Mouse (Mus musculus): Measurements from ENCODE around the gene Stx8.

The Stx8 gene

GRCm38 (mm10) chr11:68036133-68036959, 70.4 kb downstream of the Stx8 start:
- DNase-seq = no peak

- DNase-seq = no peak
These were observed 71.1 kb downstream of the Stx8 start for GRCm38 (mm10) chr11:68037093-68037492.

GRCm38 (mm10) chr11:68038101-68038500, 72.1 kb downstream of the Stx8 start:
- DNase-seq = no peak

DNA sequence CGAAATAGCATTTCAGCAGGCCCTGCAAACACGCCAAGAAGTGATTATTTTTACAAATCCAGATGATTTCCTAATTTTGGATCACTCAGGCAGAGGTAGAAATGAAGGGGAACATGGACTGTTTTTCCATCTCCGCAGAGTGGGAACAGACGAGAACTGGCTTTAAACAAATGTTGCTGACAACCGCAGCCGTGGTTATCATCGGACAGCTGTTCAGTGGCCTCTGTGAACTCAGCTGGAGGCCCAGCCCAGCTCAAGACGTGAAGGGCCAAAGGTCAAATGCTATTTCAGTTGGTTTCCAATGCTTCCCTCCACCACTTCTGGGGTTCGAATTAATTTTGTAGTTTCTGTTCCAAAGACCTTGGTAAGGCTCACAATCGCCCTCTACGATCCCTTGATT, 78.2 kb downstream of the Stx8 start:
- peak; percentile 31 to 56 for DNase-seq

DNA sequence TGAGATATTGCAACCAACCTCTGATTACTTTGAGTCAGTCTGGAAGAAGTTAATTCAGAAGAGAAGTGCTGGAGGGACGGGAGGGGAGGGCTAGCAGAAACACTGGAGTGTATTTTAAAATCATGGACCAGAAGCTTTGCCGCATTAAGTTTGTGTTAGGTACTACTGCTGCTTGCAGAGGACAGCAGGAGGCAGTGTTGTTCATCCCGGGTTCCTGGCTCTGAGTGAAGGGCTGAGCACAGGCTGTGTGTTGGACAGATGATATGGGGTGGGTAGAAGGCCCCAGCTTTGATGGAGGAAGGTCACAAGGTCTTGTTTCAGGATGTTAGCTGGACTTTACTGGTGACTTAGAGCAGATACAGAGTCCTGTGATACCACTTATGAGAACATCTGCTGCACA, 80.9 kb downstream of the Stx8 start:
- peak; percentile 45 to 47 for DNase-seq

DNA sequence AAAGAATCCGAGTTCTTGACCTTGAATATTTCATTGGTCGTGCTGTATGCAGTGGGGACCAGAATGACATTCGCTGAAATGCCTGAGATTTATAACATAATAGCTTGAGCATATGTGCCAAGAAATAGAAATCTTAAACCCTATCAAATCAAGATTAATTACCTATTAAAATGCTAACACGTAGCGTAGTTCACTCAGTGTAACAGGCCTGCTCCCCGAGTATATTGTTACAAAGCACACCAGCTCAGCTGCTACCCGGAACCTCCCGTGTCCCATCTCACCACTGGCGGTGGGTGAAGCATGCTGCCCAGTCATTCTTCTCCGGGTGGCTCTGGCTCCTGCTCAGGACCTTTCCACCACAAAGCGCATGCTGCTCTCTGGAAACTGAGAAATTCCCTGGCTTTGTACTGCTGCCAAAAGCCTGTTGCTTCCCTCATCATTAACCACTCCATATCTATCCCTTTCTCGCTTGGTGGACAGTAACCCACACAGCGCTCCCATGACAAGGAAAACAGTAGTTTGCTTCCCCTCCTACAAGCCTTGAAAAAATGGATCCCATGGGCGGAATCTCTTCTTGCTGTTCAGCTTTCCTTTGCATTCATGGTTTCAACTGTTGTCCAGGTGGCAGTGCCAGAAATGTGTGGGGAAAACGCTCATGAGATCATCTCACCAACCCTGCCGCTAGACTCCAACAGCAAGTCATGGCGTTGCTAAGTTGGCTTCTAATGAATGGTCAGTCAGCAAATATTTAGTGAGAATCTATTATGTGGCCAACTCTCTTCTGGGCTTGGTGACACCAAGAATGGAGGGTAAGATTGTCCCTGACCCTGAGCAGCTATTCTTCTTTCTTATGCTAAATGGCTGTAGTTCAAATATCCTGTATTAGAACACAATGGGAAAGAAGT, 83.5 kb downstream of the Stx8 start:
- peak; percentile 27 to 40 for DNase-seq

DNA sequence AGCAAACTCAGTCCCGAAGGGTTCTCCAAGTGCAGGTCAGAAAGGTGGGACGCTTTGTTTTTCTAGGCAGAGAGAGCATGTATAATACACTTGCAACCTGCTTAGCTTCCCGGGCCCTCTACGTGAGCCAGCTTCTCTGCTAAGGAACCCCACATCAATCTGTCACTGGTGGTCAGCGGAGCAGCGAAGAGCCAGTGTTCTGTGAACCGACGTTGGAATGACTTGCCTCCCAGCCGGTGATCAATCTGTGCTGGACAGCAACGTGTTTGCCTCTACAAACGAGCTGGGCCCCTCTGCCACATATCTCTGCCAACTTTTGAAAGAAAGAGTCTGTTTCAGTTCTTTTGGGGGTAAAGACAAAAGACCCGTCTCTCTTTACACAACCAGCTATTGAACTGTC, 84.7 kb downstream of the Stx8 start:
- peak; percentile 46 to 61 for DNase-seq

GRCm38 (mm10) chr11:68051305-68051704, 85.3 kb downstream of the Stx8 start:
- no peak for DNase-seq

GRCm38 (mm10) chr11:68058466-68059201, 92.6 kb downstream of the Stx8 start:
- DNase-seq = no peak

GRCm38 (mm10) chr11:68060651-68061050, 94.7 kb downstream of the Stx8 start:
- DNase-seq = no peak

- DNase-seq = no peak
These were observed 96.1 kb downstream of the Stx8 start for GRCm38 (mm10) chr11:68062116-68062515.

- DNase-seq = no peak
These were observed 101.8 kb downstream of the Stx8 start for GRCm38 (mm10) chr11:68067806-68068205.

GRCm38 (mm10) chr11:68070086-68070485, 104.1 kb downstream of the Stx8 start:
- no peak for DNase-seq

- no peak for DNase-seq
These were observed 105.8 kb downstream of the Stx8 start for GRCm38 (mm10) chr11:68071836-68072235.

DNA sequence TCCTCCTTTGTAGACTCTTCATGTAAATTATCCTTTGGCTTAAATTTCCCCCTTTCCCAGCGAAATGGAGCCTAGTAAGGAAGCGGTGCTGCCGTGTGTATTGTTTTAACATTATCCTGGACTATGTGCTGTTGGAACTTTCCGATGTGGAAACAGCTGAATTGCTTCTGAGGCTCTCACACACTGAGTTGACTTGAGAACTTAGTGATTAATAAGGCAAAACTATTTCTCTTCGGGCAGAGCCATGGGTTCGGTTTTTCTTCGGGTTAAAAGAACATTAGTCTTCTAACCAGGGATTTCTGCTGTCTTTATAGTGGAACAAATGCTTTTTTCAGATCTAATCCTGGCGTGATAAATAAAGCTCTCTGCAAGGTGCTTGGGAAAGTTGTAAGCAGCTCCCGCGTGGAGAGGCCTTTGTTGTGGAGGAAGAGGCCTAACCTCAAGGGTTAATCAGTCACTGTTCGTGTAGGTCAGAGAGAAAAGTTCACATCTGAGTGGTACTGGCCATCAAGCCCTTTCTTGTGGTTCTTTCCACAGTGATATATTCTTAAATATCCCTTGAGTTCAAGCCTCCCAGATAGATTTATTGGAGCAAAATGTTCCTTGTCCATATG, 106.7 kb downstream of the Stx8 start:
- DNase-seq = no peak

DNA sequence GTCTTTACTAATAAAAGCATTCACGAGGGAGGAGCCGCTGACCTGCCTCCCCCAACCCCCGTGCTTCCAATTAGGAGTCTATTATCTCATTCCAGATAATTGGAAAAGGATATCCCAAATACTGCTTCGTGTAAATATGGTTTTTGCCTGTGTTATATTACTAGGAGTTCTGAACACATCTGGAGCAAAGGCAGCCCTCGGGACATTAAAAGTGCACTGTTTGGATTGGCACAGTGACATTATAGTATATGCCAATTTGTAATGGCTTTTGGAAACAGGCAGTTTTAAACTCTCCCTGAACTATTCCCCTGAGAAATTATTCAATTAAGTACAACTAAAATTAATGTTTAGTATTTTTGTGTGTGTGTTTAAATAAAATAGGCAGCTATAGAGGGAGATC, 108.7 kb downstream of the Stx8 start:
- no peak for DNase-seq

GRCm38 (mm10) chr11:68075331-68075730, 109.3 kb downstream of the Stx8 start:
- DNase-seq = no peak

DNA sequence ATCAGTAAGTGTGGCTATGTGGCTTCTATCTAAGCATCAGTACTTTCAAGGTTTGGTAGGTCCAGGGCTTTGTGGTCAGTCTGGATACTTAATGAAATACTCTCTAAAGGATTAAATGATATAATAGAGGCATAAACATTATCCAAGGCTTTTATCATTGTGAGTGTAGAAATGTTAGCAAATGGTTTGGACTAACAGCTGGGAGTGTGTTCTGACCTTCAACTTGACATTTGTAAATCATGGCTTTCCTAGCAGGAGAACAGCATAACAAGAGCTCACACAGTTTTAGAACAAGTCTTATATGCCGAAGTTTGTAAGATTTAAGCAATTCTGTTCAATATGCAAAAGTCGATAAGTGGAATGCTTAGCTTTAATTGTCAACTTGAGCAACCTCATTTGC, 113.8 kb downstream of the Stx8 start:
- no peak for DNase-seq

- DNase-seq = no peak
These were observed 115.0 kb downstream of the Stx8 start for GRCm38 (mm10) chr11:68080999-68081398.

DNA sequence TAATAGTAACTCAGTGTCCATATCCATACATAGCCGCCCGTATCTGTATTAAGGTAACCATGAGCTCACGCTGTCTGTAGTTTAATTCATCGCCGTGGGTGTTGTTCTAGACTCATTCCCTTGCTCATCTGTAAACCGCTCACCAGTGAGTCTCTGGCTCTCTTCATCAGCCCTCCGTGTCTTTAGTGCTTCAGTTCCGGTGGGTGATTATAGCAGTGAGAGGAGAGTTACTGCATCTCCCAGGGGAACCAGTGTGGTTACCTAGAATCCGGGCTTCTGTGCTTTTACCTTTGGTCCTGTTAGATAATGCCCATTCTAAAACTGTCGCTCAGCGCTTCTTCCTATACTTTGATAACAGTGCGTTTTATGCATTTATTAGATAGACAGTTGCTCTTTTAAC, 116.8 kb downstream of the Stx8 start:
- DNase-seq = no peak

- DNase-seq = no peak
These were observed 117.6 kb downstream of the Stx8 start for GRCm38 (mm10) chr11:68083562-68083961.

DNA sequence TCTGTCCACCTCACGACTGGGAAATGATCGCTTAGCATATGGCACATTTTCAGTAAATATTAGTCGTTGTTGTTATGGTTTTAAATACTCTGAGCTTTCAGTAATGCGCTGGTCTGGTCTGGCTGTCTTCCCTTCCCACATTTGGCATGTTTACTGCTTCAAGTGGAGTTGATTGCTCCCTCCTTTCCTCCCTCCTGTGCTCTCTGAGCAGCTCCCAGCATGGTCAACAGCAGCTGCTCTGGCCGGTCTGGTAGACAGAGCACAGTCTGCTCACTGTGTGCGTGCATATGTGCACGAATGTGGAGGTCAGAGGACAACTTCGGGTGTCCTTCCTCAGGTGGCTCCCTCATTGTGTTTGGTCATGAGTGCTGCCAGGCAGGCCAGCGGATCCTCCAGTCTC, 120.2 kb downstream of the Stx8 start:
- DNase-seq = peak in 1 of 2 experiments; percentile 40

DNA sequence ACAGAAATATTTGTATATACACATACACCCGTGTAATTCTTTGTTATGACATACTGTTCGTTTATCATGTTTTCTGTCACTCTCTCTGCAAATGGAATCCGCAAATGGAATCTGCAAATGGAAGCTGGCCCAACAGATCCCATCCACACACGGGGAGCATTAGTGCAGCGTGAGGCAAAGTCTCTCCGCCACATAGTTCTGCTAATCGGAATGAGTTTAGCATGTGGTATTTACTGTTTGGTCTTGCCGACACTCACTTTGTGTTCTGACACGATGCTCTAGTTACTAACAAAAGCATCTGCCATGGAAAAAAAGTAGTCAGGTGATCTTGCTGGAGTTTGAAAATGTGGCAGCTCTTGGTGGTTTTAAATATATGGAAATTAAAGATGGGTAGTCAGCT, 123.4 kb downstream of the Stx8 start:
- DNase-seq = no peak
